Mouse (Mus musculus) C2C12 (cell line): ENCODE data around the gene Ypel1. TPM values are rescaled to one million over a fixed set of nuclear protein-coding genes. Genes with fewer than 3 reads are reported as not detected.

Experiments used
- H3K27me3 ChIP-seq: one replicate; pipeline ENCODE4 v1.6.1; 2011; ENCODE audit not compliant: control insufficient read depth, insufficient read depth, insufficient read length
- H3K36me3 ChIP-seq: one replicate; pipeline ENCODE4 v1.6.1; 2011; ENCODE audit not compliant: control insufficient read depth, insufficient read depth
- H3K4me3 ChIP-seq: one replicate; pipeline ENCODE4 v1.5.1; 2011; ENCODE audit warnings: mild to moderate bottlenecking, control low read depth; ENCODE audit not compliant: poor library complexity, insufficient read depth, severe bottlenecking
- H3K79me2 ChIP-seq: one replicate; pipeline ENCODE4 v1.6.1; 2011; ENCODE audit not compliant: control insufficient read depth, insufficient read depth
- H3K79me3 ChIP-seq: one replicate; pipeline ENCODE4 v1.6.1; 2011; ENCODE audit warnings: low read depth, control low read depth
- H3ac ChIP-seq: one replicate; pipeline ENCODE3; 2011; ENCODE audit warnings: low read depth; ENCODE audit not compliant: control insufficient read depth, insufficient read length
- CEBPB ChIP-seq: IDR thresholded peaks from one replicate; pipeline ENCODE4 v1.6.1; 2011; ENCODE audit warnings: low read depth, mild to moderate bottlenecking, control low read depth, moderate library complexity
- CTCF ChIP-seq: IDR thresholded peaks from one replicate; pipeline ENCODE4 v1.5.1; 2011; ENCODE audit not compliant: control insufficient read depth, insufficient read depth, insufficient read length
- FOSL1 ChIP-seq: IDR thresholded peaks from one replicate; pipeline ENCODE4 v1.8.0; 2011; ENCODE audit warnings: mild to moderate bottlenecking, low read length; ENCODE audit not compliant: poor library complexity, insufficient read depth, severe bottlenecking
- MAX ChIP-seq: IDR thresholded peaks from one replicate; pipeline ENCODE4 v1.6.1; 2011; ENCODE audit warnings: mild to moderate bottlenecking, control low read depth
- MYOD1 ChIP-seq: IDR thresholded peaks from one replicate; pipeline ENCODE4 v1.6.1; 2011; ENCODE audit warnings: low read depth; ENCODE audit not compliant: control insufficient read depth, insufficient read length
- MYOG ChIP-seq: IDR thresholded peaks from one replicate; pipeline ENCODE4 v1.6.1; 2011; ENCODE audit not compliant: control insufficient read depth, insufficient read length; ENCODE audit errors: extremely low read depth
- USF1 ChIP-seq: IDR thresholded peaks from one replicate; pipeline ENCODE4 v1.6.1; 2011; ENCODE audit warnings: low read depth, mild to moderate bottlenecking, control low read depth, moderate library complexity
- microRNA-seq: library from miRNA; unstranded; fragments of <30 nt; microRNA quantifications from one replicate; pipeline ENCODE4, GENCODE M21; 2019; ENCODE audit warnings: borderline microRNAs expressed
- polyA plus RNA-seq: library from polyadenylated mRNA; unstranded; fragments of >200 nt; fragmentation: generic; extraction: Trizol; gene quantifications from one replicate; pipeline ENCODE4 v1.2.1, GENCODE M21; 2012; ENCODE audit warnings: missing spikeins

Gene Ypel1
- polyA plus RNA-seq, 1 experiment: 0.89 TPM

- Histone ChIP-seq H3K79me2 (peaks cover 10% of the 10 kb centered on the region), H3K4me3 (peak overlapping the region; percentile 59), H3K79me3 (no peaks in the 10 kb centered on the region), H3K36me3 (no peaks in the 10 kb centered on the region), H3ac (peak overlapping the region; percentile 73), H3K27me3 (no peaks in the 10 kb centered on the region)
- TF ChIP-seq USF1 (no peak), CTCF (peak; percentile 29)
Measured at GRCm38 (mm10) chr16:17131191-17132088, 61.9 kb downstream of the Ypel1 start.

GRCm38 (mm10) chr16:17132089-17132905 lies 62.8 kb downstream of the Ypel1 start, which contains the start of gene Sdf2l1:
Gene Sdf2l1, minus strand, starts transcription at chr16:17132383.
- peak within 1 kb of the TSS; percentile 59 for H3K4me3 ChIP-seq
- no peaks in the 10 kb centered on the region for H3K79me3 ChIP-seq
- H3K36me3 ChIP-seq: no peaks in the 10 kb centered on the region
- H3ac ChIP-seq: peak within 1 kb of the TSS; percentile 73
- TF ChIP-seq MAX (no peak), CEBPB (no peak), USF1 (no peak), FOSL1 (no peak), MYOG (no peak), CTCF (no peak), MYOD1 (no peak)
- H3K27me3 ChIP-seq: no peaks in the 10 kb centered on the region
- peaks cover 10% of the 10 kb centered on the region for H3K79me2 ChIP-seq

GRCm38 (mm10) chr16:17132906-17133200 lies 63.4 kb downstream of the Ypel1 start:
- Histone ChIP-seq H3K79me2 (peaks cover 10% of the 10 kb centered on the region), H3K4me3 (peak overlapping the region; percentile 21), H3ac (no peak overlapping the region), H3K27me3 (no peaks in the 10 kb centered on the region), H3K79me3 (no peaks in the 10 kb centered on the region), H3K36me3 (no peaks in the 10 kb centered on the region)
- TF ChIP-seq USF1 (no peak), MYOG (no peak), MYOD1 (no peak), CEBPB (no peak), CTCF (no peak), FOSL1 (no peak), MAX (no peak)

Small RNA genes lying within 50 kb of the gene (microRNA-seq; reads per million reads assigned to microRNA genes)
- gene Mir130b (1,654 reads per million, percentile 88 among the genes with 10 or more reads in this experiment), gene Mir301b (10.2 reads per million, percentile 59 among the genes with 10 or more reads in this experiment)

Other genes starting within 250 kb of the Ypel1 start
- not detected for gene Spag6l, start 240.2 kb upstream of the Ypel1 start, polyA plus RNA-seq
- gene Igll1, start 205.7 kb upstream of the Ypel1 start, polyA plus RNA-seq: not detected
- 41.0 TPM for gene Top3b, start 199.0 kb upstream of the Ypel1 start, polyA plus RNA-seq
- gene Vpreb1, start 198.9 kb upstream of the Ypel1 start, polyA plus RNA-seq: 0.56 TPM
- gene Ppm1f, start 173.2 kb upstream of the Ypel1 start, polyA plus RNA-seq: 20.5 TPM
- 77.2 TPM for gene Mapk1, start 86.3 kb upstream of the Ypel1 start, polyA plus RNA-seq
- 46.0 TPM for gene Ppil2, start 41.6 kb downstream of the Ypel1 start, polyA plus RNA-seq
- gene 2610318N02Rik, start 55.5 kb downstream of the Ypel1 start, polyA plus RNA-seq: 25.4 TPM
- gene Sdf2l1, start 62.7 kb downstream of the Ypel1 start, polyA plus RNA-seq: 41.1 TPM
- gene Ydjc, start 74.9 kb downstream of the Ypel1 start, polyA plus RNA-seq: 5.6 TPM
- 0.18 TPM for gene Ccdc116, start 77.5 kb downstream of the Ypel1 start, polyA plus RNA-seq
- gene Ube2l3, start 133.0 kb downstream of the Ypel1 start, polyA plus RNA-seq: 135 TPM
- 0.02 TPM for gene Rimbp3, start 138.9 kb downstream of the Ypel1 start, polyA plus RNA-seq
- 1.1 TPM for gene Hic2, start 163.9 kb downstream of the Ypel1 start, polyA plus RNA-seq
- 1.3 TPM for gene Tmem191c, start 206.4 kb downstream of the Ypel1 start, polyA plus RNA-seq